Mouse (Mus musculus): ENCODE data around the gene Nol7. TPM values are rescaled to one million over a fixed set of nuclear protein-coding genes. Genes with fewer than 3 reads are reported as not detected.

Gene Nol7
- polyA plus RNA-seq, 2 experiments = 84.2 to 123 TPM

GRCm38 (mm10) chr13:43443706-43444105, 45.5 kb downstream of the Nol7 start:
- Histone ChIP-seq H3K9ac (replicated peaks) (no peak overlapping the region), H3K4me2 (ENCODE audit: low read depth) (no peak overlapping the region), H3K4me1 (replicated peaks; ENCODE audit: control insufficient read depth in 2 of 2, insufficient read depth in 2 of 2, low read length in 1 of 2) (no peaks in the 10 kb centered on the region; a peak in 1 of 4 replicates), H3K4me3 (ENCODE audit: insufficient read depth in 1 of 2, low read depth in 2 of 2, low read length in 2 of 2) (no peak overlapping the region), H3K27ac (no peak overlapping the region), H3K36me3 (replicated peaks; ENCODE audit: control insufficient read depth, insufficient read depth, low read depth) (no peaks in the 10 kb centered on the region), H3K27me3 (ENCODE audit: control insufficient read depth, insufficient read depth, low read length) (no peaks in the 10 kb centered on the region), H3K9me3 (ENCODE audit: control insufficient read depth, low read length) (no peaks in the 10 kb centered on the region)
- TF ChIP-seq EP300 (IDR thresholded peaks at IDR 0.05; ENCODE audit: low read depth) (no peak), CTCF (IDR thresholded peaks at IDR 0.05; ENCODE audit: low read depth) (no peak)
- 80% methylated on average over 4 of the region's 4 CpGs for WGBS (ENCODE audit: insufficient replicate concordance)
- ATAC-seq (ENCODE audit: insufficient read depth) (no peak), DNase-seq (ENCODE audit: low read depth in 3 of 3, low spot score in 3 of 3) (no peak)

- 81% methylated on average over 3 of the region's 3 CpGs for WGBS (ENCODE audit: insufficient replicate concordance)
These were observed 46.5 kb downstream of the Nol7 start for GRCm38 (mm10) chr13:43444717-43445116.

GRCm38 (mm10) chr13:43445754-43446153, 47.6 kb downstream of the Nol7 start:
- H3K4me3 ChIP-seq (ENCODE audit: insufficient read depth in 1 of 2, low read depth in 2 of 2, low read length in 2 of 2) = no peak overlapping the region
- DNase-seq (ENCODE audit: low read depth in 3 of 3, low spot score in 3 of 3) (no peak), ATAC-seq (ENCODE audit: insufficient read depth) (no peak)
- no peaks in the 10 kb centered on the region for H3K27me3 ChIP-seq (ENCODE audit: control insufficient read depth, insufficient read depth, low read length)
- no peaks in the 10 kb centered on the region for H3K36me3 ChIP-seq (replicated peaks; ENCODE audit: control insufficient read depth, insufficient read depth, low read depth)
- H3K9ac ChIP-seq (replicated peaks) = no peak overlapping the region
- WGBS (ENCODE audit: insufficient replicate concordance) = 71% methylated on average over 4 of the region's 4 CpGs
- no peak for TF ChIP-seq CTCF (IDR thresholded peaks at IDR 0.05; ENCODE audit: low read depth)
- no peak for TF ChIP-seq EP300 (IDR thresholded peaks at IDR 0.05; ENCODE audit: low read depth)
- no peak overlapping the region for H3K4me2 ChIP-seq (ENCODE audit: low read depth)
- no peak overlapping the region for H3K27ac ChIP-seq
- no peaks in the 10 kb centered on the region; a peak in 1 of 4 replicates for H3K4me1 ChIP-seq (replicated peaks; ENCODE audit: control insufficient read depth in 2 of 2, insufficient read depth in 2 of 2, low read length in 1 of 2)
- H3K9me3 ChIP-seq (ENCODE audit: control insufficient read depth, low read length) = no peaks in the 10 kb centered on the region

More at GRCm38 (mm10) chr13:43444717-43445116, 46.5 kb downstream of the Nol7 start:
- no peak overlapping the region for H3K27ac ChIP-seq
- no peak overlapping the region for H3K9ac ChIP-seq (replicated peaks)
- DNase-seq (ENCODE audit: low read depth in 3 of 3, low spot score in 3 of 3) (no peak), ATAC-seq (ENCODE audit: insufficient read depth) (no peak)
- no peaks in the 10 kb centered on the region; a peak in 1 of 4 replicates for H3K4me1 ChIP-seq (replicated peaks; ENCODE audit: control insufficient read depth in 2 of 2, insufficient read depth in 2 of 2, low read length in 1 of 2)
- no peaks in the 10 kb centered on the region for H3K9me3 ChIP-seq (ENCODE audit: control insufficient read depth, low read length)
- H3K4me3 ChIP-seq (ENCODE audit: insufficient read depth in 1 of 2, low read depth in 2 of 2, low read length in 2 of 2) = no peak overlapping the region
- no peaks in the 10 kb centered on the region for H3K36me3 ChIP-seq (replicated peaks; ENCODE audit: control insufficient read depth, insufficient read depth, low read depth)
- no peaks in the 10 kb centered on the region for H3K27me3 ChIP-seq (ENCODE audit: control insufficient read depth, insufficient read depth, low read length)
- no peak for TF ChIP-seq EP300 (IDR thresholded peaks at IDR 0.05; ENCODE audit: low read depth)
- no peak for TF ChIP-seq CTCF (IDR thresholded peaks at IDR 0.05; ENCODE audit: low read depth)
- H3K4me2 ChIP-seq (ENCODE audit: low read depth) = no peak overlapping the region

- Histone ChIP-seq H3K9ac (replicated peaks) (no peak overlapping the region), H3K27ac (no peak overlapping the region), H3K4me2 (ENCODE audit: low read depth) (no peak overlapping the region), H3K4me1 (replicated peaks; ENCODE audit: control insufficient read depth in 2 of 2, insufficient read depth in 2 of 2, low read length in 1 of 2) (peaks cover 0 to 2% of the 10 kb centered on the region in 2 experiments; a peak in 2 of 4 replicates), H3K9me3 (ENCODE audit: control insufficient read depth, low read length) (no peaks in the 10 kb centered on the region), H3K36me3 (replicated peaks; ENCODE audit: control insufficient read depth, insufficient read depth, low read depth) (no peaks in the 10 kb centered on the region), H3K27me3 (ENCODE audit: control insufficient read depth, insufficient read depth, low read length) (no peaks in the 10 kb centered on the region), H3K4me3 (ENCODE audit: insufficient read depth in 1 of 2, low read depth in 2 of 2, low read length in 2 of 2) (no peak overlapping the region)
- TF ChIP-seq CTCF (IDR thresholded peaks at IDR 0.05; ENCODE audit: low read depth) (no peak), EP300 (IDR thresholded peaks at IDR 0.05; ENCODE audit: low read depth) (no peak)
- WGBS (ENCODE audit: insufficient replicate concordance) = 50% methylated on average over 3 of the region's 3 CpGs
- DNase-seq (ENCODE audit: low read depth in 3 of 3, low spot score in 3 of 3) (no peak), ATAC-seq (ENCODE audit: insufficient read depth) (no peak)
These were observed 49.5 kb downstream of the Nol7 start for GRCm38 (mm10) chr13:43447721-43448120.

- Histone ChIP-seq H3K9me3 (ENCODE audit: control insufficient read depth, low read length) (no peaks in the 10 kb centered on the region), H3K36me3 (replicated peaks; ENCODE audit: control insufficient read depth, insufficient read depth, low read depth) (no peaks in the 10 kb centered on the region), H3K4me1 (replicated peaks; ENCODE audit: control insufficient read depth in 2 of 2, insufficient read depth in 2 of 2, low read length in 1 of 2) (peaks cover 0 to 16% of the 10 kb centered on the region in 2 experiments; a peak in 2 of 4 replicates), H3K27ac (no peak overlapping the region), H3K4me3 (ENCODE audit: insufficient read depth in 1 of 2, low read depth in 2 of 2, low read length in 2 of 2) (no peak overlapping the region), H3K9ac (replicated peaks) (no peak overlapping the region), H3K4me2 (ENCODE audit: low read depth) (no peak overlapping the region), H3K27me3 (ENCODE audit: control insufficient read depth, insufficient read depth, low read length) (no peaks in the 10 kb centered on the region)
- ATAC-seq (ENCODE audit: insufficient read depth) (no peak), DNase-seq (ENCODE audit: low read depth in 3 of 3, low spot score in 3 of 3) (no peak)
- 70% methylated on average over 3 of the region's 3 CpGs for WGBS (ENCODE audit: insufficient replicate concordance)
- TF ChIP-seq CTCF (IDR thresholded peaks at IDR 0.05; ENCODE audit: low read depth) = no peak
- TF ChIP-seq EP300 (IDR thresholded peaks at IDR 0.05; ENCODE audit: low read depth) = no peak
These were observed 52.5 kb downstream of the Nol7 start for GRCm38 (mm10) chr13:43450686-43451085.
